Mouse (Mus musculus): ENCODE measurements at regions not wholly inside any gene's neighbourhood (a gene's known extent, or its start where the extent isn't known, plus 50 kb on each side); places are given as distances from the start of the nearest gene placed in this dataset.

- DNase-seq (ENCODE audit: low spot score) = no peak
These were observed 575.7 kb upstream of the Gulo start for GRCm38 (mm10) chr14:66584699-66585098.

GRCm38 (mm10) chr14:66579904-66580492 is 571.0 kb upstream of the Gulo start:
- DNase-seq (ENCODE audit: low spot score) = no peak

- no peak for DNase-seq (ENCODE audit: low spot score)
These were observed 557.6 kb upstream of the Gulo start for GRCm38 (mm10) chr14:66566600-66566999.

GRCm38 (mm10) chr14:66562744-66563143 is 553.7 kb upstream of the Gulo start:
- DNase-seq (ENCODE audit: low spot score) = no peak

GRCm38 (mm10) chr14:66561715-66562114 is 552.7 kb upstream of the Gulo start:
- DNase-seq (ENCODE audit: low spot score) = no peak

- no peak for DNase-seq (ENCODE audit: low spot score)
These were observed 552.1 kb upstream of the Gulo start for GRCm38 (mm10) chr14:66561042-66561590.

GRCm38 (mm10) chr14:66558393-66558792 is 549.4 kb upstream of the Gulo start:
- no peak for DNase-seq (ENCODE audit: low spot score)

- peak; percentile 66 for DNase-seq (ENCODE audit: low spot score)
These were observed 548.6 kb upstream of the Gulo start for GRCm38 (mm10) chr14:66557631-66558030.

GRCm38 (mm10) chr14:66538498-66538897 is 529.5 kb upstream of the Gulo start:
- DNase-seq (ENCODE audit: low spot score) = no peak

- no peak for DNase-seq (ENCODE audit: low spot score)
These were observed 525.7 kb upstream of the Gulo start for GRCm38 (mm10) chr14:66534671-66535070.

GRCm38 (mm10) chr14:66528135-66528534 is 519.1 kb upstream of the Gulo start:
- no peak for DNase-seq (ENCODE audit: low spot score)

GRCm38 (mm10) chr14:66527061-66527460 is 518.1 kb upstream of the Gulo start:
- DNase-seq (ENCODE audit: low spot score) = no peak

- no peak for DNase-seq (ENCODE audit: low spot score)
These were observed 513.9 kb upstream of the Gulo start for GRCm38 (mm10) chr14:66522856-66523400.

- no peak for DNase-seq (ENCODE audit: low spot score)
These were observed 513.0 kb upstream of the Gulo start for GRCm38 (mm10) chr14:66521836-66522629.

- DNase-seq (ENCODE audit: low spot score) = no peak
These were observed 507.8 kb upstream of the Gulo start for GRCm38 (mm10) chr14:66516770-66517169.

GRCm38 (mm10) chr14:66510750-66511149 is 501.7 kb upstream of the Gulo start:
- no peak for DNase-seq (ENCODE audit: low spot score)

- DNase-seq (ENCODE audit: low spot score) = no peak
These were observed 501.2 kb upstream of the Gulo start for GRCm38 (mm10) chr14:66510218-66510617.

GRCm38 (mm10) chr14:66509706-66510105 is 500.7 kb upstream of the Gulo start:
- no peak for DNase-seq (ENCODE audit: low spot score)

GRCm38 (mm10) chr14:66501995-66502394 is 493.0 kb upstream of the Gulo start:
- no peak for DNase-seq (ENCODE audit: low spot score)

GRCm38 (mm10) chr14:66499896-66500295 is 490.9 kb upstream of the Gulo start:
- DNase-seq (ENCODE audit: low spot score) = peak; percentile 61

GRCm38 (mm10) chr14:66495146-66495545 is 486.1 kb upstream of the Gulo start:
- no peak for DNase-seq (ENCODE audit: low spot score)

- peak; percentile 30 for DNase-seq (ENCODE audit: low spot score)
These were observed 485.5 kb upstream of the Gulo start for GRCm38 (mm10) chr14:66494518-66494923.

GRCm38 (mm10) chr14:66493691-66494121 is 484.7 kb upstream of the Gulo start:
- DNase-seq (ENCODE audit: low spot score) = no peak
